Mouse (Mus musculus): ENCODE measurements at regions not wholly inside any gene's neighbourhood (a gene's known extent, or its start where the extent isn't known, plus 50 kb on each side); places are given as distances from the start of the nearest gene placed in this dataset.

- TF ChIP-seq EP300 (IDR thresholded peaks at IDR 0.05; ENCODE audit: insufficient read depth, low read depth, low read length), result no peak
- TF ChIP-seq CTCF (IDR thresholded peaks at IDR 0.05), result no peak
Observed at GRCm38 (mm10) chr2:75776533-75776932, 55.4 kb upstream of the Agps start.
